Mouse (Mus musculus): ENCODE data around the gene Dok3.

The Dok3 gene

DNA sequence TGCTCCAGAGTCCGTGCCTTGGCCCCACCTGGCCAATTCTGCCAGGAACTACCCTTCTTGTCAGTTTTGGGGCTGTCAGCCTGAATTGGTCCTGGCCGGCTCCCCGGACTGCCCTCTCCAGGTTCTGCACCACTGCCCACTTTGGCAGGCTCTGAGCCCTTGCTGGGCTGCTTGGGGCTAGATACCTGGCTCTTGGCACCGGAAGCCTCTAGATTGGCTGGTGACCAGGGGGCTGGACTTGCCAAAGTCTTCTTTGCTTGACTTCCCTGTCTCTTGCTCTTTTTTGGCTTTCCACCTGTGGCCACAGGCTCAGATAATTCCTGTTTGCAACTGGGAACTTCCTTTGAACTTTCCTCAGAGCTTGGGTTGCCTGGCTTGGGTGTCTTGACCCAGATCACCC is 13.8 kb upstream of the Dok3 start:
- DNase-seq (ENCODE audit: extremely low read depth, insufficient read length, low spot score) = no peak

DNA sequence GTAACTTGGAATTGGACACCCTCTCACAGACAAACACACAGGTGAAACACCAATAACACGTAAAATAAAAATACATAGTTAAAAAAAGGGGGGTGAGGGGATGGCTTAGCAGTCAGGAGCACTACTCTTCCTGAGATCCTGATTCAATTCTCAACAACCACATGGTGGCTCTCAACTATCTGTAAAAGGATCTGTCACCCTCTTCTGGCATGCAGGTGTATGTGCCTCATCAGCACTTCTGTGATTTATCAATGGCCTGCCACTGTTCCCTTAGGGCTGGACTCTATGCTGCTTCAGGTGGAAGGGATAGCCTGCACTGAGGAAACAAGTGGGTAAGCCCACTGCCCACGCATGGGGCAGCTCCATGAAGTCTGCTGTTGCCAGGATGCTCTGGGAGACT is 11.8 kb upstream of the Dok3 start:
- no peak for DNase-seq (ENCODE audit: extremely low read depth, insufficient read length, low spot score)

DNA sequence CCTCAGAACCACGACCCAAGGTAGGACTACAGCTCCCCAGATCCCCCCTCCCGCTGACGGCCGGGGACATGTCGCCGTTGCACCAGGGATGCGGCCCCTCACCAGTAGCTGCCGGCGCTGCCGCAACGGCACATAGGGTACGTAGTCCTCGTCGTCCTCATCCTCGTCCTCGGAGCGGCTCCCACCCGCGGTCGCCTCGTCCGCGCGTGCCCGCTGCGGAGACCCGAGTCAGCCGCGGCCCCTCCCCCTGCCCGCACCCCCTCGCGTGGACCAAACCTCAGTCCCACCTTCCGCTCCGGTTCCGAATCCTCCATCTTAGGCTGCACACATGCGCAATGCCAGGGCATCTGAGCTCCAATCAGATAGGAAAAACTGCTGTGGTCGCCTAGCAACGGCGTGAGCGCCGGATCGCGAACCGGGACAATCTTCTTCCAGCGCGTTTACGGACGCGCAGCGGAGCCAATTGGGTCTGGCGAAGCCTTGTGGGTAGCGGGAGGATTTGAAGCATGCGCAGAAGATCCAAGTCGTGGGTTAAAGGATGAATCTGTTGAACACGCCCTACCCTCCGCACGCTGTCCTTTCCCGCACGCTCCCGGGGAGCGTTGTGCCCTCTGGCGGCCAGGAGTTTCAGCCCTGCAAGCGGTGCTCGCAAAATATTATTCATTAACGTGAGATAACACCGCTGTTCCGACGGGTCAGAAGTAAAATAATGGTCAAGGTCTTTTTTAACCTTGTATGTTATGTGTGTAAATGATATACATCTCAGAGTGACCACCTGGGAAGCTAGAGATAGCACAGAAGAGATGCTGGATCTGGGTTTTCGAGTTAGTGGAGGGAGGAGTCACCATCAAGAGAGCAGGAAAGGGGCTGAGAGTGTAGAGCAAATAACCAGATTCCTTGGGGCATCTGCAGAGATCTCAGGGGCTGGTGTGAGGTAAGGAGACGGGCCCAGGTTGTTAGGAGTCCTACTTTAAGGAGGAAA is 7.4 kb upstream of the Dok3 start, which contains the start of gene Ddx41:
Ddx41 (minus strand) TSS at position 465 of the 982 bp plus-strand sequence.
- DNase-seq (ENCODE audit: extremely low read depth, insufficient read length, low spot score) = peak; percentile 99

DNA sequence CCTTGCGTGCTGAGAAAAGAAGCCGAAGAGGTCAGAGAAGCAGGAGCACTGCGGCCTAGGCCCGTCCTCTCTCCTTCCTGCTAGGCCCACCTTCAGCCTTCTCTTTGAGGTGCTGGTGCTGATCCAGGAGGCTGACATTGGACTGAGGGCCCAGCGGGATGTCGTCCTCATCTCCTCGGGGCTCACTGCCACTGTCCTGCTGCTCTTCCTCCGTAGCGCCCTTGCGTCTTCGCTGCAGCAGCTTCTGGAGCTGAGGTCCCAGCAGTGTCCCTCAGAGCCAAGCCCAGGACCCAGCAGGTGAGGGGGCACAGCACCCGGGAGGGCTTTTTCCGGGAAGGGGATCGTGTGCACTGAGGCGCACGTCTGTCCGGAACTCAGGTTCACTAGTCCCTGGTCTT is 6.7 kb upstream of the Dok3 start:
- DNase-seq (ENCODE audit: extremely low read depth, insufficient read length, low spot score) = no peak

DNA sequence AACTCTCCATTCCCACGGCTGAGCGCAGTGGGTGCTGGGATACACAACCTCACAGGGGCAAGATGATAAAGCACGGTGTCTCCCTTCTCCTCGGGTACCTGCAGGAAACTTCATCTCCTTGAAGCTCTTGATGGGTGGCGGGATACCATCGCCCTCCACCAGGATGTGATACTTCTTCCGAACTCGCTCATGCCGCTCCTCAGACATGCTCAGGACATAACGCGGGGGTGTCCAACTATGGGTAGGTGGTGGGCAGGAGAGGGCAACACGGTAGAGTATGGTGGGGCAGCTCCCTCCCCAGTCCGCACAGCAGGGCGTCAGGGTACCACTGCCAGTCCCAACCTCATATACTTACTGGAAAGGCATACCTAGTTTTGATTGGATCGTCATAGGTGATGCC is 6.1 kb upstream of the Dok3 start:
- no peak for DNase-seq (ENCODE audit: extremely low read depth, insufficient read length, low spot score)

DNA sequence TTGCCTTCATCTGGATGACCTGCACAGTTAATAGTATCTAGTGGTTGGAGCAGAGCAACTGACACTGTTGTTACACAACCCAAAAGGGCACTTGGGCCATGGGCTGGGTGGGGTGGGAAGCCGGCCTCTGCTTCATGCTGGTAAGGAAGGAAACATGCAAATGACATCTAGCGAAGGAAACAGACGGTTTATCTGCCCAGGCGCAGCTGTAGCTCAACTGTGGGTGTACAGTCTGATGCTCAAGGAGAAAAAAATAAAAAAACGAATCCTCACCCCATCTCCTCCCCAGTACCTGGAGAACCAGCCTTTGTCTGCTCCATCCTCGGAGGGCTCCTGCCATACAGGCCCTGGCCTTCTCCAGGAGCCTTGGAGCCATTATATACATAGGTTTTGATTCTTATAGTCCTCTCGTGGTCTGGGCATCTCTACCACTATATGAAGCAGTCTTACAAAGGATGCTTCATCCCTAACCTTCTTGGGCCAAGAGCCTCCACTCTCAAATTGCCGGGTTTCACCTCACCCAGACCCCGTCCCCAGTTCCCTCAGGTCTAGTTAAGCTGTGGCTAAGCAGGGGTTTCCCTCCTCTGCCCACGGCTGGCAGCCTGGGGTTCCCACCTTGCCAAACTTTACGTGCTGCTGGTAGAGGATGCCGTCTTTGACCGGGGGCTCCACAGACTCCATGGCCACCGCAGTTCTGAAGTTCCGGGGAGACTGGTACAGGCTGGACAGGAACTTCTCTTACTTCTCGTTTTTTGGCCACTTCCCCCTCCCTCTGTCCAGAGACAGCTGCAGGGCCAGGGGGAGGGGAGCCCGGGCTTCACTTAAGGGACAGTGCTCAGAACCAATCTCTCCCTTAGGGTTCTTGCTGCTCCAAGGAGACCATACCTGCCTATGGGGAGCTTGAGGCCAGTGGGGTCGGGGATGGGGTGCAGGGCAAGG is 993 bp downstream of the Dok3 start:
- no peak for DNase-seq (ENCODE audit: extremely low read depth, insufficient read length, low spot score)

DNA sequence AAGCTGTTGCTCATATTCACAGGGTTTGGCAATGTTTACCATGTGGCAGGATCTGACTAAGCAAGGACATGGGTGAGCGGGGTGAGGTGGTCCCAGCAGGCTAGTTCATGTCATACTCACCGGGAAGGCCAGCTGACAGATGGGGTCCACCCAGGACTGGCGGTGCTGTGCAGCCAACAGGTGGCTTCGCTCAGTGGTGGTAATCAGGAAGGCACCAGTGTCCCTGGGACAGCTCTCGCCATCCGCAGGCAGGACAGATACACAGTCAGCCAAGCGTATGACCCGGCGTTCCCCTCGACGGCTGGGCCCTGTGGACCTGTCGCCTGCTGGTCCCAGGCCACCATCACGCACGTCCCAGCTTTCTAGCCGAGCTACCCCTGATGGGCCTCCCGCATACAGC is 1.9 kb downstream of the Dok3 start:
- no peak for DNase-seq (ENCODE audit: extremely low read depth, insufficient read length, low spot score)

DNA sequence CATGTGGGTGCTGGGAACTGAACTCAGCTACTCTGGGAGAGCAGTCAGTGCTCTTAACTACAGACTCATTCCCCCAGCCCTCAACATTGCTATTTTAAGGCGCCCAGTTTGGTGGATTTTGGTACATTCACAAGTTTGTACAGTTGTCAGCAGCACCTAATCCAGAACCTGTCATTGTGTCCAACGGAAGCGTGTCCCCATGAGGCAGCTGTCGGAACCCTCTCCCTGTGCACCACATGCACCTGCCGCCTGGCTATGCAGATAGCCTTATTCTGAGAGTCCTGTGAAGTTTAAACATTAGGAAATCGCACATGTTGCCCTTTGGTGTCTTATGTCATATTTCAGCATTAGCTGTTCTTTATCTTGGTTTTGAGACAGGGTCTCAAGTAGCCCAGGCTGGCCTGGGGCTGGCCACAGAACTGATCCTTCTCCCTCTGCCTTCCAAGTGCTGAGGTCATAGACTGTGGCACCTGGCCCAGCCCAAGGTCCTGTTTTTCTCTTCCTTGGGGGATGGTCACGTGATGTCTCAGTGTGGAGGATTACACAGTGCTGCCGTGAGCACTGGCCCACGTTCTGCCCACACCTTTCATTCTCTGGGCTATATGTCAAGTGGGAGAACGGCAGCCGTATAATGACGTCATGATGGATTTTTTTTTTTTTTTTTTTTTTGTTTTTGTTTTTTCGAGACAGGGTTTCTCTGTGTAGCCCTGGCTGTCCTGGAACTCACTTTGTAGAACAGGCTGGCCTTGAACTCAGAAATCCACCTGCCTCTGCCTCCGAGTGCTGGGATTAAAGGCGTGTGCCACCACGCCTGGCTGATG is 3.2 kb downstream of the Dok3 start:
- no peak for DNase-seq (ENCODE audit: extremely low read depth, insufficient read length, low spot score)

DNA sequence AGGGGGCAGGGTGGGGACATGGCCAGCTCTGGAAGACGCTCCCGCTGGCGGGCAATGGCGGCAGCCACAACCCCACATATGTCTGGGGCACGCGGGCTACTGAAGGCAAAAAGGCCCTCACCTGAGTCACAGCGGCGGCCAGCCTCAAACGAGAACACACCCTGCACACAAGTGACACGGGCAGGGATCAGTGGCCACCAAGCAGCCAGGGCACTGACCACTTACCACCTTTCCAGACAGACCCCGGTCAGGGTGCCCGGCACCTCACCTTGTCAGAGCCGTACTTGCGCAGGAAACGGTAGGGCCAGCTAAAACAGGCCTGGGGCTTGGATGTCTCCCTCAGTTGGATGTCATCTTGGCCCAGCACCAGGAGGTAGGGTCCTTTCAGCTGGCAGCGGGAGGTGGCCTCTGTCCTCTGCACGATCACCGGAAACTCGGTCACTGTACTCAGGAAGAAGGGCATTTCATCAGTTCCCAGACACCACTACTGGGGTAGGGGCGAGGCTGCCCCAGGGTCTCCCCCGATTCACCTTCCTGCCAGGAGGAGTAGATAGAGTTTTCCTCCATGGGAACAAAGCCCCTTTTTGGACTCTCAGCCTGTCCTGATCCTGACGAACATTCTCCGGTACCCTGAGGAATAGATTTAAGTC is 5.0 kb downstream of the Dok3 start:
- DNase-seq (ENCODE audit: extremely low read depth, insufficient read length, low spot score) = no peak

DNA sequence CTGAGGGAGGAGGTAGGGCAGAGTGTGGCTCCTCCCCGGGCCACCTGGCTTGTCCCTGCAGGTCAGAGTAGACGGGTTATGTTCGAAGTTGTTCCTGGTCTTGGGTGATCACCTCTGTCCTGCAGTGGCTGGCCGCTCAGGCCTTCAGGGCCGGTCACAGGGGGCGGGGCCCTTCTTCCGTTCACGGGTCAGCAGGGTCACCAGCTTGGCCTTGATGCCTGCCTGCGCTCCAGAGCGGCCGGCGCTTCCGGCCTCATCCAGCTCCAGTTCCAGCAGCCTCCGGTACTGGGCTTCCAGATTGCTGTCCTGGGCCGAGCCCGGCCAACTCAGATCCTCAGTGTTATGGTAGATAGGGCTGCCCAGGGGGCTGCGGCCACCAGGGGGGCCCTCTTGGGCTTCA is 5.8 kb downstream of the Dok3 start:
- DNase-seq (ENCODE audit: extremely low read depth, insufficient read length, low spot score) = no peak

DNA sequence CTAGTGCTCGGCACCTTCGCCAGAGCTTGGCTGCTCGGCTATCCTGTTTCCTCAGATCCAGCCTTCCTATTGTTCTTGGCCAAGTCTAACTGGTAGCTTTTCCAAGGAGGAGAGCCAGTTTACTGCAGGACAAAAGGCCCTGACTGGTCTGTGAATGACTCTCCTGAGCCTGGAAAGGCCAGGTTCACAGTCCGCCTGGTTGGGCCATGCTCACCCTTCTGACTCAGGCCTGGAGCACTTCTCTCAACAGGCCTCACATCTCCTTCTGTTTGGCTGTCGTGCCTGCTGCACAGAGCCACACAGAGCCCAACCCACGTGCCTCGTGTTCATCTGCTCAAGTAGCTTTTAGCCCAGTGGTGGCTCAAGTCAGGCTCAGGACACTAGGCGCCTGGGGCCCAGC is 6.4 kb downstream of the Dok3 start:
- DNase-seq (ENCODE audit: extremely low read depth, insufficient read length, low spot score) = no peak

DNA sequence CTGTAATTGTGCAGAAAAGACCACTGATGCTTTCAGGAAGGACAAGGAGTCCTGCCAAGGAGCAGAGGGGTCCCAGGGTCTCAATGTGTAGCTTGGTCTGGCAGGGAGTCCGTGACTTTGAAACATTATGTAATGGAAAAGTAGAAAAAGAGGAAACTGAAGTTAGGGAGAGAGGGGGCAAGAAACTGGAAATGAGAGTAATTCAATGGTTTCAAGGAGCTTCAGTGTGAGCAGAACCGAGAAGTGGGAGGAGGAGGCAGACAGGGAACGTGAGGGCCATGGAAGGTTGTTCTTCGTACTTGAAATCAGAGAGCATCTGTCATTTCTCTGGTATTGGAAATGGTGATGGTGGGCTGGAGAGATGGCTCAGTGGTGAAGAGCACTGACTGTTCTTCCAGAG is 9.5 kb downstream of the Dok3 start:
- no peak for DNase-seq (ENCODE audit: extremely low read depth, insufficient read length, low spot score)

DNA sequence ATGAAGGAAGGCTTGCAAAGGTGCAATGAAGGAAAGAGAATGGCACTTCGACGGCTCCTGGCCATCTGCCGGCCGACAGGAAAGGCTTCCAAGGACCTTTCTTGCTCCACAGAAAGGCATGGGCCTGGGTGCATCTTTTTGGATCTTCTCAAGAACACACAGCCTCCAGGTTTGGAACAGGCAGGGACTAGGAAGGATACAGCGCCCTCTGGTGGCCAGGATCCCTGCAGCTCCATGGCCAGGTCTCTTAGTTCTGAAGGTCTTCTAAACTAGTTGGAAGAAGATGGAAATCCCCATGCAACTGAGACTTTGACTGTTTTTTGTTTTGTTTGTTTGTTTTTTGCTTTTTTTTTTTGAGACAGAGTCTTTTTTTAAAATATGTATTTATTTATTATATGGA is 12.1 kb downstream of the Dok3 start:
- peak; percentile 38 for DNase-seq (ENCODE audit: extremely low read depth, insufficient read length, low spot score)

DNA sequence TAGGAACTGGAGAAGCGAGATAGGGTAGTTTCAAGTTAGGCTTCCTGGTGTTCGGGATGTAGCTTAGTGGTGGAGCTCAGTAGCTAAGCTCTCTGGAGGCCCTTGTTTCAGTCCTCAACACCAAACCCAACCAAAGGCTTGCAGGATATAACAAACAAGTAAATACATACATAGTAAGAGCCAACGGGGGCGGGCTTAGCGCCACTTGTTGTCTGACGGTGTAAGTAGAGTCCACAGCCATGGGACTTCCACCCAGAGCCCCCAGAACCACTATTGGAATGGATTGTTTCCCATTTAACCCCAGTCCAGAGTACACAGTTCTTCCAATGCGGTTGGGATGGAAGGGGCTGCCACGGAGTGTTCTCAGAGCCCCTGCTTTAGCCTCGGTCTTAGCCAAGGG is 15.3 kb downstream of the Dok3 start:
- DNase-seq (ENCODE audit: extremely low read depth, insufficient read length, low spot score) = no peak

DNA sequence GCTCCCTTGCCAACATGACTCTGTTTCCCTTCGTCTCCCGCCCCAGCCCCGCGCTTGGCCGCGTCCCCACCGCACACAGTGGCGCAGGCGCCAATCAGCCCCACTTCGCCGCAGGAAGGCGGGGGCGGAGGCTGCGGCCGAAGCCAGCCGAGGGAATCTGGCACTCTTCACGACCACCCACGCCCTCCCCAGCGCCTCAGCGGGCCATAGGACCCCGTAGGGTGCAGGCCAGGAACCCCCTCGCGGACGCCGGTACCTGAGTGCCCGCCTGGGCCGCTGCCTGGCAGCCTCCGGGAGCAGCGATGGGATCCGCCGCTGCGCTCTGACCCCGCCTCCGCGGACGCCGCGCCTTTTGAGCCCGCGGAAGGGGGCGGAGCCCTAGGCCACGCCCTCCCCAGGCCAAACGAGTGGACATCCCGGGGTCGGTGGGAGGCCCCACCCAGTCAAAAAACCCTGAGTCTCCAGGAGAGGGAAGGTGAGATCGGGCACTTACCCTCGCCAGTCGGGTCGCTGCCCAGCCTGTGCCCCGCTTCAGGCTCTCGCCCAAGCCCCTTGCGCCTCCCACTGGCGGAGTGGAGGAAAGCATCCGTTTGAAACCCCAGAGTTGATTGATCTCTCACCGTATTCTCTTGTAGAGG is 15.9 kb downstream of the Dok3 start, which contains the start of gene Pdlim7:
Pdlim7 (minus strand) TSS at position 566 of the 638 bp plus-strand sequence.
- DNase-seq (ENCODE audit: extremely low read depth, insufficient read length, low spot score) = peak; percentile 91

DNA sequence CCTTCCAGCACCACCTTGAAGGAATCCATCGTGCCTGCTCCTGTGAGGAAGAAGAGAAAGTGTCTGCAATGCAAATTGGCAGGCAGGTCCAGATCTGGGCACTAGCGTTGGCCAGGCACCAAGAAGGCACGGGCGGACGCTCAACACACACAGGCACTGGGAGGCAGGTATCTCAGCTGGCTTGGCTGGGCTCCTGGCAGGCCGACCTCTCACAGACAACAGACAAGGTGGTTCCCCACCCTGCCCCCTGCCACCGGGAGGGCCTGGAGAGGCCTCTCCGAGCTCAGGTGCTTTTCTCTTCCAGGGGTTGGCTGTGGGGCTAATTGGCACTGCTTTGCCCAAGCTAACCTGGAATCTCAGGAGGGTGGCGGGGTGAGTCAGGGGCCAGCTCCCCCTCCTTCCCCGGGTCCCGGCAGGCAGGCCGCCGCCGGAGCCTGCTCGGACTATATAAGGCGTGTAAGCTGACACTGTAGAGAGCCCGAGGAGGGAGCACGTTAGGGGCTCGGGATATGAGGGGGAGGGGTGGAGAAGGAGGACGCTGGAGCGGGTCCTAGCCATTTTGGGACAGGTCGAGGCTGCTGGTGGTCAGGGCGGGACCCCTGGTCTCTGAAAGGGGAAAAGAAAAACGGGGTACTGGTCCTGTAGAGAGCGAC is 16.6 kb downstream of the Dok3 start:
- DNase-seq (ENCODE audit: extremely low read depth, insufficient read length, low spot score) = peak; percentile 77

DNA sequence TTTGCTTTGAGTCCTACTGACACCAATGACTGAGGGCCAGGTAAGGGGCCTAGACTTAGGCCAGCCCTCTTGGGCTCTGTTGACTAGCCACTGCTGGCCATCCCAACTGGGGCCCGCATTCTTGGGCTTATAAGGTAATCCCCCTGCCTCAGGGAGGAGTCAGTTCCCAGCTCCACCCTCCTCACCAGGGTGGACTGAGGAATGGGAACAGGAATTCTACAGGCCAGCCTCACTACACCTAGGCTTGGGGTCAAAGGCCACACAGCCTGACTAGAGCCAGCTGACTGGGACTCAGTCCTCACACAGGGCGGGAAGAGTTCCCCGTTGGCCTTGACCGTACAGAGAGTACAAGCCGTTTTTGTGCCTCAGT is 17.6 kb downstream of the Dok3 start:
- no peak for DNase-seq (ENCODE audit: extremely low read depth, insufficient read length, low spot score)

DNA sequence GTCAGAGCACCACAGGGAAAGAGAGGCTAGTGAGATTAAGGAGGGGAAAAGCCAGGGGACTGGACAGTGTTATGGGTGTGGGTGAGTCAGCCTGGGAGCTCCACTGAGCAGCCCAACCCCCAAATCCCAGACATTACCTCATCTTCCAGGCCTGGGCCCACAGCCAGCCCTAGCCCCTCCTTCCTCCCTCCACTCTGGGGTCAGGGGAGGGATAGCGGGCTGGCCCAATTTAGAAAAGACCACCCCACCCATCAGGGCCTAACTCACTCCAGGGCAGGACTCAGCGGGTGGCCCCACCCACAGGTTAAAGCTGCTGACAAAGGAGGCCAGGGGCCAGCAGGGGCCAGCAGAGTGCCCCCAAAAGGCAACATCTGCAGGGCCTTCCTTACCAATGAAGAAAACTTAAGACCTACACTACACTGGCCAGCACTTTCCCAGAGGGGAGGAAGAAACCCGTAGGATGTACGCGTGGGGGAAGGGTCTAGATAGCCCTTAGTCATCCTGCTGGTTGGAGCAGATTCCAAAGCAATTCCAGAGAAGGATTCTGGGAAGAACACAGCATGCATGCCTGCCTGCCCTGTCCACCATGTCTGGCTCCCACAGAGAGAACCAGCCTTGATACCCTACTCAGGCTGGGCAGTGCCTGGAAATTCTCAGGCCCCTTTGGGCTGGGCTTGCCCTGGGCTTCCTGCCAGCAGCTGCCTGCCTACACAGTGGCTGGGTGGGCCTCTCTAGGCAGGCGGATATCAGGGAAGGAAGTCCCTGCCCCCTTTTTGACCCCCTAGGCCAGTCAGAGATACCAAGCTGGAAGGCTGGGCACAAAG is 18.2 kb downstream of the Dok3 start:
- DNase-seq (ENCODE audit: extremely low read depth, insufficient read length, low spot score) = peak; percentile 85
